Mouse (Mus musculus) cerebellum, adult 2 months (tissue): ENCODE measurements around the gene Phlpp1. TPM values are rescaled to one million over a fixed set of nuclear protein-coding genes. Genes with fewer than 3 reads are reported as not detected.

ENCODE experiments used
- DNase-seq, 2 experiments: peaks; one replicate each; pipeline ENCODE4 v3.0.0; 2021
- H3K27ac ChIP-seq: fragments of 200-500 bp; 2 replicates; pipeline ENCODE4 v1.5.1; 2012; ENCODE audit warnings: low read length, control low read depth, inconsistent platforms; ENCODE audit not compliant: insufficient read depth
- H3K27me3 ChIP-seq: fragments of 200-500 bp; 2 replicates; pipeline ENCODE4 v1.6.1; 2012; ENCODE audit warnings: inconsistent platforms, mild to moderate bottlenecking, low read length, moderate library complexity; ENCODE audit not compliant: control insufficient read depth, insufficient read depth
- H3K4me1 ChIP-seq: fragments of 200-500 bp; 2 replicates; pipeline ENCODE4 v1.6.1; 2011; ENCODE audit warnings: low read length; ENCODE audit not compliant: control insufficient read depth, insufficient read depth
- H3K4me3 ChIP-seq: fragments of 200-500 bp; replicated peaks from 2 replicates; pipeline ENCODE3; 2011; ENCODE audit warnings: mild to moderate bottlenecking, low read depth, low read length, control low read depth; ENCODE audit not compliant: insufficient read depth
- CTCF ChIP-seq: fragments of 200-500 bp; IDR thresholded peaks from 2 replicates; pipeline ENCODE4 v1.5.1; 2011; ENCODE audit warnings: low read depth, mild to moderate bottlenecking, control low read depth, low read length, moderate library complexity, borderline replicate concordance; ENCODE audit not compliant: insufficient read depth
- POLR2A ChIP-seq: fragments of 200-500 bp; IDR thresholded peaks from 2 replicates; pipeline ENCODE4 v1.6.1; 2011; ENCODE audit warnings: low read length, control low read depth, borderline replicate concordance; ENCODE audit not compliant: insufficient read depth
- whole genome bisulfite sequencing: fragments of 180-500 bp; shearing (Covaris S2); methylation state at CpG from one replicate; pipeline ENCODE4 v1.1.7; 2018; 5-methylcytosine and 5-hydroxymethylcytosine counted together
- polyA plus RNA-seq: library from polyadenylated mRNA; depleted of rRNA; stranded (reverse); fragments of >200 nt; gene quantifications from 2 replicates; pipeline ENCODE4 v1.2.3, GENCODE M21; 2012

Gene Phlpp1
- polyA plus RNA-seq, 1 experiment, result 59.2 TPM

GRCm38 (mm10) chr1:106387264-106387663 is 215.7 kb downstream of the Phlpp1 start:
- H3K27me3 ChIP-seq, result no peaks in the 10 kb centered on the region
- no peak for TF ChIP-seq CTCF
- no peak for TF ChIP-seq POLR2A
- no peak overlapping the region for H3K4me3 ChIP-seq
- peaks cover 4% of the 10 kb centered on the region; the same call in 1 of the 2 replicates for H3K4me1 ChIP-seq
- DNase-seq, result peak in 1 of 2 experiments; percentile 39
- H3K27ac ChIP-seq, result no peak overlapping the region
- 13% methylated on average over 4 of the region's 4 CpGs for WGBS

- peak; percentile 33 to 35 for DNase-seq
- TF ChIP-seq POLR2A (no peak), CTCF (peak; percentile 61)
- H3K27me3 ChIP-seq, result no peaks in the 10 kb centered on the region
- no peak overlapping the region for H3K4me3 ChIP-seq
- 7% methylated on average over 5 of the region's 5 CpGs for WGBS
- peaks cover 4% of the 10 kb centered on the region; the same call in 1 of the 2 replicates for H3K4me1 ChIP-seq
- H3K27ac ChIP-seq, result no peak overlapping the region
These were observed 218.1 kb downstream of the Phlpp1 start for GRCm38 (mm10) chr1:106389673-106390072.

DNA sequence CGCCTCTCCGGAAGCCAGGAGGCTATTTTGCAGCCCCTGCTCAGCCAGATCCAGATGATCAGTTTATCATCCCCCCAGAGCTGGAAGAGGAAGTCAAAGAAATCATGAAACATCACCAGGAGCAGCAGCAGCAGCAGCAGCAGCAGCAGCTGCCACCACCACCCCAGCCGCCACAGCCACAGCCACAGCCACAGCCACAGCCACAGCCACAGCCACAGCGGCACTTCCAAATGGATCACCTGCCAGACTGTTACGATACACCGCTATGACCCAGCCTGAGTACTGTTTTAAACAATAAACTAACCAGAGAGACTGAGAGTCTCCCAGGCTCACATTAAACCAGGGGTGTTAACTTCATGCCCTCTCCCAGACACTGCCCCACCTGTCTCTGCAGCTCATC is 221.5 kb downstream of the Phlpp1 start:
- Histone ChIP-seq H3K27ac (no peak overlapping the region), H3K27me3 (no peaks in the 10 kb centered on the region)

GRCm38 (mm10) chr1:106394678-106395077 is 223.1 kb downstream of the Phlpp1 start:
- H3K27me3 ChIP-seq, result no peaks in the 10 kb centered on the region
- no peak for TF ChIP-seq POLR2A
- no peak for TF ChIP-seq CTCF
- 0 out of 2 replicates have a peak, but pooled peaks cover 2% of the 10 kb centered on the region for H3K4me1 ChIP-seq
- H3K4me3 ChIP-seq, result no peak overlapping the region
- 77% methylated on average over 2 of the region's 2 CpGs for WGBS
- no peak overlapping the region for H3K27ac ChIP-seq
- no peak for DNase-seq

More for the DNA sequence above, 221.5 kb downstream of the Phlpp1 start:
- no peak overlapping the region for H3K4me3 ChIP-seq
- H3K4me1 ChIP-seq, result 0 out of 2 replicates have a peak, but pooled peaks cover 2% of the 10 kb centered on the region
- no peak for DNase-seq
- 98% methylated on average over 6 of the region's 6 CpGs for WGBS
- TF ChIP-seq CTCF (no peak), POLR2A (no peak)

DNA sequence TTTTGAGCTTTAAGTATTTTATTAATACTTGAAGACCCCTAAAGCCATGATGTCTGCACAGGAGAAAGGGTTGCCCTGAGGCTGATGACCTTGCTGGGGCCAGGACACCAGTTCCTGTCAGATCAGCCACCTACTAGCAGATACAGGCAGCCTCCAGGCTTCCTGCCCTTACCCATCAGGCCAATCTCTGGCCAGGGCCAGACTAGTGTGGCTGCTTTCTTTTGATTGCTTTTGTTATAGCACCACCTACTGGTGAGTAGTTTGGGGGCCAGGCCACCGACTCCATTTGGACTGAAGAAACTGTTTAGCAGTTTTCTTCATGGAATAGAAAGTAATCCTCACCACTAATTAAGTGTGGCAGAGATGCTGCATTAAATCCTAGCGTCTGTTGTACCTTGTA is 223.9 kb downstream of the Phlpp1 start:
- DNase-seq, result peak; percentile 65 to 79
- Histone ChIP-seq H3K27ac (no peak overlapping the region), H3K27me3 (no peaks in the 10 kb centered on the region), H3K4me3 (no peak overlapping the region), H3K4me1 (peaks cover 2% of the 10 kb centered on the region; the same call in 1 of the 2 replicates)
- TF ChIP-seq CTCF, result peak; percentile 84
- TF ChIP-seq POLR2A, result no peak
- 10% methylated on average over 2 of the region's 2 CpGs for WGBS

DNA sequence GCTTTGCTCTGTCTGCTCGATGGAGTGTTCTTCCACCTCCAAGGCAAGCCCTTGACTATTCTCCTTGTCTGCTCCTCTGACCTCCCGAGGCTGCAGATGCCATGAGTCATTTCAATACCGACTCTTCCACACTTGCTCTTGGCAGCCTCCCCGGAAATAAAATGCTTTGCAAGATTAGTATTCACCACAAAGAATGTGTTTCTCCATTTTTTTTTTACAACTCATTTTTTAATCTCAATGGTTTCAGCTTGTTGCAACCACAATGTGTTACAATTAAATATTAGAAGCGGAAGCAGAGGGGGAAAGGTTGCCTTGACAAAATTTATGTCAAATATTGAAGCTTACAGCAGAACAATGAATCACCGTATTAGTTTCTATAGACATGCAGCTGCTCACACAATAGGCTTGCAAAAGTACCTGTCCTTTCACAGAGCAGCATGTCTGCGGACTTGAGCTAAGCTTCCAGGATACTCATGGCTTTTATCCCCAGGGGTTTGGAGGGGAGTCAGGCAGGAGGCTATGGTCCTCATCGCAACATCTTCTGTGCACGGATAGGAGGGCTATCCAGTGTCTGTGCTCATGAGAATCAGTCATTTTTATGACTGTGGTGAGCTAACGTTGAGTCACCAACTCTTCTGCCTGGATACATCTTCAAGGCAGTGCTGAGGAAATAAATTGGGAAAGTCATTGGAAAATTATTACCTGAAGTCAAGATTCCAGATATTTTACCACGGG is 229.5 kb downstream of the Phlpp1 start:
- DNase-seq, result no peak
- Histone ChIP-seq H3K27ac (no peak overlapping the region), H3K4me1 (no peaks in the 10 kb centered on the region; the same call in 1 of the 2 replicates), H3K4me3 (no peak overlapping the region), H3K27me3 (no peaks in the 10 kb centered on the region)
- WGBS, result 47% methylated on average over 11 of the region's 11 CpGs
- TF ChIP-seq POLR2A, result no peak
- no peak for TF ChIP-seq CTCF

DNA sequence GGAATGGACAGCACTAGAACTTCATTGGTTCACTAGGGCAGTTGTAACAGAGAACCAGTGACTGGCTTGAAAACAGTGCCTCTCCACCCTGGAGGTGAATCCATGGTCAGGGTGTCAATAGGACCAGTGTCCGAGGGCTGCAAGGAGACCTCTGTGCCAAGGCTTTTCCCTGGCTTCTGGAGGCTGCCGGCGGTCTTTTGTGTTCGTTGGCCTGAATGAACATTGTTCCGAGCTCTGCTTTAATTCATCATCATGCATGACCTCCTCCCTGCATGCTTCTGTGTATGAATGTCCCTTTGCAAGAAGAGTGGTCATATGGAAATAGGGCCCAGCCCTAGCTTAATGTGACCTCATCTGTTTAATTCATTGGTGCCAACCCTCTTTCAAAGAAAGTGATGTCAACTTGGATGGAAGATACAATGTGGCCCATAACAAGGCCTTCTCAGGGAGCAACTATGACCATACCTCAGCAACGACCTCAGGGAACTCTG is 231.5 kb downstream of the Phlpp1 start:
- DNase-seq, result no peak
- H3K27me3 ChIP-seq, result no peaks in the 10 kb centered on the region

DNA sequence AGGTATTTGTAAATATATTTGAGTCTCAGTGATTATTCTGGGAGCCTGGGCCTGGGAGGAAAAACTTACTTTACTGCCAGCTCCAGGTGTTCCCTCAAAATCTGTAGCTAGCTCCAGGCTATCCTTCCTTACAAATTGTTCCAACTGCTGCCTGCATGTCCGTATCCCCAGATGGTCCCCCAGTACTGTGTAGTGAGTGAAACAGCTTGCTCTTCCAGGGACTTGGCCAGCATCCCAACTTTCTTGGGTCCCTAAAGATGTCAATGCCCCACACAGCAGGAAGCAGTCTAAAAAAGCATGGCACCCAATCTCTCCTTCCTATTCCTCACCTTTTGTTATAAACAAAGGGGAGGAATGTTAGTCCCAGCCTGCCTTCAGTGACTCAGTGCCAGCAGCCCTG is 235.3 kb downstream of the Phlpp1 start:
- WGBS, result 15% methylated on average over 1 of the region's 1 CpGs
- no peak overlapping the region for H3K27ac ChIP-seq
- peaks cover 2% of the 10 kb centered on the region for H3K4me1 ChIP-seq
- peak in 1 of 2 experiments; percentile 29 for DNase-seq
- H3K27me3 ChIP-seq, result no peaks in the 10 kb centered on the region
- no peak for TF ChIP-seq CTCF
- no peak for TF ChIP-seq POLR2A
- no peak overlapping the region for H3K4me3 ChIP-seq

More for the DNA sequence above, 231.5 kb downstream of the Phlpp1 start:
- H3K4me1 ChIP-seq, result peaks cover 2% of the 10 kb centered on the region
- WGBS, result 34% methylated on average over 6 of the region's 6 CpGs
- TF ChIP-seq POLR2A (no peak), CTCF (no peak)
- H3K4me3 ChIP-seq, result no peak overlapping the region
- no peak overlapping the region for H3K27ac ChIP-seq
